Mouse (Mus musculus) limb, embryonic 10.5 days (tissue): ENCODE results near the gene Diras1. TPM values are rescaled to one million over a fixed set of nuclear protein-coding genes. Genes with fewer than 3 reads are reported as not detected.
"Not testable (repeated sequence)": the region's sequence is repeated elsewhere in the genome, so short reads cannot be mapped to it uniquely, and the experiment has no call there.

Source experiments
- DNase-seq: peaks from one replicate; pipeline ENCODE4 v3.0.0-alpha.2; 2017; ENCODE audit warnings: low spot score
- H3K27ac ChIP-seq: fragments of 300-500 bp; sonication (generic); 2 replicates; pipeline ENCODE4 v1.5.1; 2016; ENCODE audit warnings: mild to moderate bottlenecking
- H3K27me3 ChIP-seq: fragments of 300-500 bp; sonication (generic); 2 replicates; pipeline ENCODE4 v1.6.1; 2016; ENCODE audit warnings: low read depth, mild to moderate bottlenecking; ENCODE audit not compliant: poor library complexity, severe bottlenecking
- H3K36me3 ChIP-seq: fragments of 300-500 bp; sonication (generic); 2 replicates; pipeline ENCODE4 v1.6.1; 2016; ENCODE audit warnings: mild to moderate bottlenecking, moderate library complexity
- H3K4me1 ChIP-seq: fragments of 300-500 bp; sonication (generic); 2 replicates; pipeline ENCODE4 v1.6.1; 2016
- H3K4me3 ChIP-seq: fragments of 300-500 bp; sonication (generic); 2 replicates; pipeline ENCODE4 v1.5.1; 2016; ENCODE audit warnings: mild to moderate bottlenecking, moderate library complexity
- H3K9me3 ChIP-seq: fragments of 300-500 bp; sonication (generic); replicated peaks from 2 replicates; pipeline ENCODE4 v1.6.1; 2016; ENCODE audit warnings: mild to moderate bottlenecking
- WGBS: fragments of 180-500 bp; shearing (Covaris S2); methylation state at CpG from one replicate; pipeline ENCODE4 v1.1.7; 2016; 5-methylcytosine and 5-hydroxymethylcytosine counted together
- polyA plus RNA-seq: library from polyadenylated mRNA; unstranded; fragments of >200 nt; fragmentation: Nextera tagmentation; extraction: Ambion mirVana; gene quantifications from 2 replicates; pipeline ENCODE4 v1.2.1, GENCODE M21; 2016

Gene Diras1
- polyA plus RNA-seq, 1 experiment from 2014 or later = 0.18 TPM

DNA sequence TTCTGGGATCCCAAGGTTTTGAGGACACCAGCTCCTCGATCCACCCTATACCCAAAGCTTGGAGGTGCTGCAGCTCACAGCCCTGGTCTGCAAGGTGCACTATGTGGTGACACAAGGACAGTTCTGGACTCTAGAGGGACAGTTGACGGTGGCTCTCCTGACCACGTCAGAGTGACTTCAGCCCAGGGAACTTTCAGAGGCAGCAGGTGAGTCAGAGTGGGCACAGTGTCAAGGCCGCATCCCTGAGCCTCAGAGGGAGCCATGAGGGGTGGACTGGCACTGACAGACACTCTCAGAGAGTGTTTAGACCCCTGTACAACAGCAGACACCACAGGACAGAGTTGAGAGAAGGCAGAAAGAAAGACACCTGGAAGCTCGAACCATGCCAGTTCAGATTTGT lies 27.1 kb upstream of the Diras1 start:
- Histone ChIP-seq H3K27me3 (no peaks in the 10 kb centered on the region), H3K27ac (no peak overlapping the region), H3K4me1 (0 out of 2 replicates have a peak, but pooled peaks cover 9% of the 10 kb centered on the region), H3K36me3 (peaks cover 96% of the 10 kb centered on the region), H3K4me3 (no peak overlapping the region), H3K9me3 (no peaks in the 10 kb centered on the region)
- 95% methylated on average over 5 of the region's 5 CpGs for WGBS
- DNase-seq = no peak

DNA sequence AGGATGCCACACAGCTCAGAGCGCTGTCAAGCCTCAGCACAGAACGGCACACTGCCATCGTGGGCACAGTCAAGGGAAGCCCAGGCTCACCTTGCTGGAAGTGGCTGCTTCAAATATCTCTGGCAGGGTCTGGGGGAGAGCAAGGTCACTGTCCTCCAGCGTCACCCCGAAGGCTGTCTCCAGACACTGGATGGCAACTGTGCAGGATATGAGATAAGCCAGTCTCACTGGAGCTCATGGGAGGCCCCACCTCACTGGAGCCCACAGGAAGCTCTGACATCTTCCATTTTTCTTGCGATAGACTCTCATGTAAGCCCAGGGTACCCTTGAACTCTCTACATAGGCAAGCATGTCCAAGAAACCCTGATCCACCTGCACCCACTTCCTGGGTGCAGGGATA lies 25.7 kb upstream of the Diras1 start:
- Histone ChIP-seq H3K9me3 (no peaks in the 10 kb centered on the region), H3K4me1 (no peaks in the 10 kb centered on the region), H3K27ac (no peak overlapping the region), H3K36me3 (peaks cover 97% of the 10 kb centered on the region), H3K4me3 (no peak overlapping the region), H3K27me3 (no peaks in the 10 kb centered on the region)
- 91% methylated on average over 6 of the region's 6 CpGs for WGBS
- no peak for DNase-seq

DNA sequence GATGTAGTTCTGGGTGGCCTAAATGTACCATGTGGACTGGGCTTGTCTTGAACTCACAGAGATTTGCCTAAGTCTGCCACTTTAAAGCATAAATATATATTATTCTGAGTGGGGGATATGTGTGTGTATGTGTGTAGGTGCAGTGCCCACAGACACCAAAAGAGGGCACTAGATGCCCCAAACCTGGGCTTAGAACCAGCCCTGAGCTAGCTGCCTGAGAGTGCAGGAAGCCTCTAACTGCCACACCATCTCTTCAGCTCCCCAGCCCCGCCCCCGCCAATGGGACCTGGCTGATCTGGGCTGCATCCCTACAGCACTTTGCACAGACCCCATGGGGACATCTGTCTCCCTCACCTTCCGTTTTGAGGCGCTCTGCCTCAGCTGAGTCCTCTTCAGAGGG lies 25.2 kb upstream of the Diras1 start:
- H3K4me3 ChIP-seq = no peak overlapping the region
- no peak for DNase-seq
- H3K9me3 ChIP-seq = no peaks in the 10 kb centered on the region
- H3K4me1 ChIP-seq = no peaks in the 10 kb centered on the region
- no peaks in the 10 kb centered on the region for H3K27me3 ChIP-seq
- H3K27ac ChIP-seq = no peak overlapping the region
- peaks cover 99% of the 10 kb centered on the region for H3K36me3 ChIP-seq
- 94% methylated on average over 4 of the region's 4 CpGs for WGBS

DNA sequence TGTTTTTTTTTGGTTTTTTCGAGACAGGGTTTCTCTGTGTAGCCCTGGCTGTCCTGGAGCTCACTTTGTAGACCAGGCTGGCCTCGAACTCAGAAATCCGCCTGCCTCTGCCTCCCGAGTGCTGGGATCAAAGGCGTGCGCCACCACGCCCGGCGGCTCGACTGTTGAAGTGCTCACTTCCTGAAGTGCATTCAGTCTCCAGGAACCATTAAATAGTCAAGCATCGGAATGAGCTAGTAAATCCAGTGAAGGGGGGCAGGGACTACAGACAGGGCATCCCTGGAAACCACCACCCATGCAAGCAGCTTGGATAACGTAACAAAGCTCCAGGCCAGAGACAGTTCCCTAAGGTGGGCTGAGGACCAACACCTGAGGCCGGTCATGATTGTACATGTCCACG lies 19.8 kb upstream of the Diras1 start:
- WGBS = 95% methylated on average over 14 of the region's 14 CpGs
- H3K36me3 ChIP-seq = peaks cover 80% of the 10 kb centered on the region
- not testable (repeated sequence) for H3K27ac ChIP-seq, H3K4me1 ChIP-seq, H3K9me3 ChIP-seq, DNase-seq, H3K27me3 ChIP-seq, H3K4me3 ChIP-seq

DNA sequence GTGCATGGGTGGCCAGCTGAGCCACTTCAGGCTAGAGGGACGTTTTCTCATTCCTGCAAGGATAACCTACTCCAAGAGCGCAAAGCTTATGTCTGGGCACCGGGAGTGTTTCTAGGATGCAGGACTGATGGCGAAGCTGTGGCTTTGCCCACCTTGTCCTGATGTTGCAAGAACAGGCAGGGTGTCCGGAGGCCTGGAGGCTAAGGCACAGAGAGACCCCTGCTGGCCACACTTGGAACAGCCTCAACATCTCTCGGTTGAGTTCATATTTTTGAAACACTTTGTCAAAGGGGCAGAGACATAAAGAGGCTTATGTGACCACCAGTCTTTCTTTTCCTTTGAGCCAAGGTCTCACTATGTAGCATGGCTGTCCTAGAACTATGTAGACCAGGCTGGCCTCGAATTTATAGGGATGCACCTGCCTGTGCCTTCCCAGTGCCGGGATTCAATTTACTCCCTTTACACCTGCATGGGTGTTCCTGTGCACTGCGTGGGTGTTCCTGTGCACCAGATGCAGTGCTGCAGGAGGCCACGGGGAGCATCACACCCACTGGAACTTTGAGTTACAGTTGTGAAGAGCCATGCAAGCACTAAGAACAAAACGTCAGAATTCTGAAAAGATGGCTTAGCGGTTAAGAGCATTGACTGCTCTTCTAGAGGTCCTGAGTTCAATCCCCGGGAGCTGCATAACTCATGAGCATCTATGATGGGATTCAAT lies 16.2 kb upstream of the Diras1 start:
- no peak overlapping the region for H3K27ac ChIP-seq
- peak; percentile 79 for DNase-seq
- H3K27me3 ChIP-seq = no peaks in the 10 kb centered on the region
- H3K4me3 ChIP-seq = no peak overlapping the region
- peaks cover 9% of the 10 kb centered on the region for H3K4me1 ChIP-seq
- H3K36me3 ChIP-seq = peaks cover 44% of the 10 kb centered on the region
- H3K9me3 ChIP-seq = no peaks in the 10 kb centered on the region
- WGBS = 34% methylated on average over 13 of the region's 13 CpGs

DNA sequence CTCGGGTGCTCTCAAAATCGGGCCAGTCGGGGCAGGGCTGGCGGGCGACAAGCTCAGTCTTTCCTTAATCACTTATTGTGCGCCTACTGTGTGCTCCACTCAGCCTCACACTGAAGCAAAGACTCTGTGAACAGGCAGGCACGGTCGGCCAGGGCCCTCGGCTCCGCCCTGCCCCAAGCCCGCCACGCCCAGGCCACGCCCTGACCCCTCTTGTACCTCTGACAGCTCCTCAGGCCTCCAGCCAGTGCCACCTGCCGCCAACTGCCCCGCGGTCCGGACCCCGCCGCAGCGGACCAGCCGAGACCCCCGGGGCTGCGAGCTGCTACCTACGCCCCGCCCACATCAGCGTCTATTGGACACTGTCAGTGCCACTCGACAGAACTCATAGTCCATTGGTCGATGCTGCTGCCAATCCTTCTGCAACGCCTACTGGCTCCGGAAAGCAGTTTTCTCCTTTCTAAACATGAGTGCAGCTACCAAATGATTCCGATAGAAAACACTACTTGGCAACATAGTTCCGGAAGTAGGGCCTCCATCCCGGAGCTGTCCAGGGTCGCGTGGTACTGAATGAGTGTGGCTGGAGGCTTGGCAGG lies 11.6 kb upstream of the Diras1 start, which contains the start of gene Slc39a3:
Gene Slc39a3, minus strand, starts transcription at position 439 of the 593 bp plus-strand sequence.
- DNase-seq = peak; percentile 97
- WGBS = under 1% methylated on average over 35 of the region's 35 CpGs
- H3K4me1 ChIP-seq = peaks cover 9% of the 10 kb centered on the region
- peak within 1 kb of the TSS; percentile 72 for H3K4me3 ChIP-seq
- H3K36me3 ChIP-seq = no peaks in the 10 kb centered on the region
- H3K9me3 ChIP-seq = no peaks in the 10 kb centered on the region
- H3K27me3 ChIP-seq = no peaks in the 10 kb centered on the region
- H3K27ac ChIP-seq = peak within 1 kb of the TSS; percentile 76

DNA sequence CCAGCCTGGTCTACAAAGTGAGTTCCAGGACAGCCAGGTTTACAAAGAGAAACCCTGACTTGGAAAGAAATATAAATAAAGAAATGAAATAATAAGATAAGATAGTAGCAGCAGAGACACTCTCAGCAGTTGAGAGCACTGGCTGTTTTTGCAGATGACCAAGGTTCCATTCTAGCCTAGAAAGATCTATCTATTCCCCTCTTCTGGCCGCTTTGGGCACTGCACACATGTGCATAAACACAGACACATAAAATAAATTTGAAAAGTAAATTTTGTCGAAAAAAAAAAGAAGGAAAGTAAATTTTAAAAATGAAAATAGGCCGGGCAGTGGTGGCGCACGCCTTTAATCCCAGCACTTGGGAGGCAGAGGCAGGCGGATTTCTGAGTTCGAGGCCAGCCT lies 10.8 kb upstream of the Diras1 start:
- WGBS = 76% methylated on average over 7 of the region's 7 CpGs
- Histone ChIP-seq H3K9me3 (no peaks in the 10 kb centered on the region), H3K36me3 (peaks cover 3% of the 10 kb centered on the region; the same call in 1 of the 2 replicates), H3K27me3 (no peaks in the 10 kb centered on the region), H3K27ac (no peak overlapping the region), H3K4me1 (peaks cover 9% of the 10 kb centered on the region), H3K4me3 (no peak overlapping the region)
- DNase-seq = no peak

DNA sequence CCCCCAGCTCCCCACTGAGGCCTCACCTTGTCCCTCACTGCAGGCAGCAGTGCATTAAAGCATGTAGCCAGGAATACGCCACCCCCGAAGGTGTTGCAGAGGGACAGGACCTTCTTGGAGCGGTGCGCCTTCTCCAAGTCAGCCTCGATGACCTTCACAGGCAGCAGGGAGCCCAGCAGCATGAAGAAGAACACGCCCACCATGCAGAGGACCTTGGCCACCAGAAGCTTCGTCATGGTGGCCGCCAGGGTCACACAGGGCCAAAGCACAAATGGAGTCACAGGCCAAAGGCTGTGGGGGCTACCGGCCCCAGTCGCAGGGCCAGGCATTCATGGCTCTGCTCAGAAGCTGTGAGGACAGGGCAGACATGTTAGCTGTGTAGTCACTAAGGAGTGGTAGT lies 8.1 kb upstream of the Diras1 start:
- no peak for DNase-seq
- no peaks in the 10 kb centered on the region for H3K27me3 ChIP-seq
- H3K27ac ChIP-seq = no peak overlapping the region
- H3K9me3 ChIP-seq = no peaks in the 10 kb centered on the region
- no peak overlapping the region for H3K4me3 ChIP-seq
- WGBS = 80% methylated on average over 10 of the region's 10 CpGs
- peaks cover 9% of the 10 kb centered on the region for H3K4me1 ChIP-seq
- peaks cover 12% of the 10 kb centered on the region; the same call in 1 of the 2 replicates for H3K36me3 ChIP-seq

DNA sequence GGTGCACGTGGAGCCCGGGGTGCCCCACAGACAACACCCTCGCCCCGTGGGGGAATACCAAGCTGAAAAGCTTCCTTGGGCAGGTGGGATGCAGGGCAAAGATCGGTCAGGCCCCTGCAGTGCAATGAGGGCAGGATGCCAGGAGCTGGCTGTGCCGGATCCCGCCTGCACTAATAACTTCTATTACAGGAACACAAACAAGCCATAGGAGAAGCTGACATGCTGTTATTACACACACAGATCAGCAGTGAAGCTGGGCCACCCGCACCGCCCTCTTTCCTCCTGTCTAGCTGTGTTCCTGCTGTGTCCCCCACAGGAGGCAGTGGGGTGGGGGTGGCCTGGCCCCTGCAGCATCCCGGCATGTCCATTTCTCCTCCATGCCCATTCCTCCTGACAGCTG lies 3.6 kb upstream of the Diras1 start:
- H3K9me3 ChIP-seq = no peaks in the 10 kb centered on the region
- H3K36me3 ChIP-seq = peaks cover 12% of the 10 kb centered on the region; the same call in 1 of the 2 replicates
- no peak overlapping the region for H3K4me3 ChIP-seq
- 86% methylated on average over 10 of the region's 10 CpGs for WGBS
- no peak overlapping the region for H3K27ac ChIP-seq
- no peak for DNase-seq
- peaks cover 33% of the 10 kb centered on the region for H3K27me3 ChIP-seq
- H3K4me1 ChIP-seq = peaks cover 9% of the 10 kb centered on the region

DNA sequence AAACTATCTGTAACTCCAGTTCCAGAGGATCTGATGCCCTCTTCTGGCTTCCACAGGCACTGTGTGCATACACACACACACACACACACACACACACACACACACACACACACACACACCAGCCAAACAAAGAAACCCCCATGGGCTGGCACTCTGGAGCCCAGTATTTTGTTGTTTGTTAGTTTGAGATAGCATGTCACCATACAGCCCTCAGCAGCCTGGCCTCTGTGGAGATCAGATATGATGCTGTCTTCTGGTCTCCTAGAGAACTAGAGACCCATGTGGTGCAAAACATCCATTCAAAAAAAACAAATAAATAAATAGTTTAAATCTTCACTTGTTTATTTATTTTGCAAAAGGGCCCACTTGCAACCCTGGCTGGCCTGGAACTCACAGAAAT lies 2.8 kb upstream of the Diras1 start:
- Histone ChIP-seq H3K27me3 (peaks cover 41% of the 10 kb centered on the region), H3K4me3 (no peak overlapping the region), H3K36me3 (peaks cover 12% of the 10 kb centered on the region; the same call in 1 of the 2 replicates), H3K27ac (no peak overlapping the region), H3K9me3 (no peaks in the 10 kb centered on the region), H3K4me1 (peaks cover 9% of the 10 kb centered on the region)
- no peak for DNase-seq

DNA sequence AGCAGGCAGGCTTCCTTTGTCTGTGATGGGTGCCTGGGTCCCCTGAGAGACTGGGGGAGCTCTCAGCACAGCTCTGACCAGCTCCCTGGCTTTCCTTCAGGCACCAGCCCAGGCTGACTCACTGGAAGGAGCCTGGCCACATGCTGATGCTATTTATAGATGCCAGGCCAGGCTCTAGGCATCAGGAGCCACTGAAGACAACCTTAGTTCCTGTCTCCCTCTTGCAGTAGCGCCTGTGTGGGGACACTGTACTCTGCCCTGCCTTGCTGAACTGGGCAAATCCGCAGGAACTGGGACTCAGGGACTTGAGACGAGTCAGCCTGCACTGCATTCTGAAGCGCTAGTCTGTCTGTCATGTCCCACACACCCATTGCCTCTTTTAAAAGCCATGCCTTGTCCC lies 1.9 kb upstream of the Diras1 start:
- no peak overlapping the region for H3K27ac ChIP-seq

DNA sequence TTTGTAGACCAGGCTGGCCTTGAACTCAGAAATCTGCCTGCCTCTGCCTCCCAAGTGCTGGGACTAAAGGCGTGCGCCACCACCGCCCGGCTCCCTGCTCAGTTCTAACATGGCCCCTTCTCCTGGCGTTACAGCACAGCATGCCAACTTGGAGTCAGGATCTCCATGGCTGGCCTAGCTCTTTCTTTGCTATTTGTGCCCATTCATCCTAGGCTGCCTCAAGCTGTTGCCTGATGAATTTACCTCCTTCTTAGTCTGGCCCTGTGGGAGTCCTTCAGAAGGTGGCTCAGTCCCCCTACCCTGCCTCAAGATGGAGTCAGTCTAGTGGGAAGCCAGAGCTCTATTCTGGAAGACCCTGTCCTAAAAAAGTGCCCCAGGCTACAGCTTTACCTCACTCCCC lies 1.4 kb upstream of the Diras1 start:
- Histone ChIP-seq H3K9me3 (no peaks in the 10 kb centered on the region), H3K4me1 (peaks cover 12% of the 10 kb centered on the region), H3K27me3 (peaks cover 55% of the 10 kb centered on the region), H3K36me3 (peaks cover 12% of the 10 kb centered on the region; the same call in 1 of the 2 replicates), H3K27ac (no peak overlapping the region), H3K4me3 (no peak overlapping the region)
- 89% methylated on average over 5 of the region's 5 CpGs for WGBS
- no peak for DNase-seq

More for the DNA sequence above, 1.9 kb upstream of the Diras1 start:
- DNase-seq = no peak
- Histone ChIP-seq H3K9me3 (no peaks in the 10 kb centered on the region), H3K27me3 (peaks cover 50% of the 10 kb centered on the region), H3K4me3 (no peak overlapping the region), H3K36me3 (peaks cover 12% of the 10 kb centered on the region; the same call in 1 of the 2 replicates), H3K4me1 (peaks cover 9% of the 10 kb centered on the region)
- 72% methylated on average over 4 of the region's 4 CpGs for WGBS

DNA sequence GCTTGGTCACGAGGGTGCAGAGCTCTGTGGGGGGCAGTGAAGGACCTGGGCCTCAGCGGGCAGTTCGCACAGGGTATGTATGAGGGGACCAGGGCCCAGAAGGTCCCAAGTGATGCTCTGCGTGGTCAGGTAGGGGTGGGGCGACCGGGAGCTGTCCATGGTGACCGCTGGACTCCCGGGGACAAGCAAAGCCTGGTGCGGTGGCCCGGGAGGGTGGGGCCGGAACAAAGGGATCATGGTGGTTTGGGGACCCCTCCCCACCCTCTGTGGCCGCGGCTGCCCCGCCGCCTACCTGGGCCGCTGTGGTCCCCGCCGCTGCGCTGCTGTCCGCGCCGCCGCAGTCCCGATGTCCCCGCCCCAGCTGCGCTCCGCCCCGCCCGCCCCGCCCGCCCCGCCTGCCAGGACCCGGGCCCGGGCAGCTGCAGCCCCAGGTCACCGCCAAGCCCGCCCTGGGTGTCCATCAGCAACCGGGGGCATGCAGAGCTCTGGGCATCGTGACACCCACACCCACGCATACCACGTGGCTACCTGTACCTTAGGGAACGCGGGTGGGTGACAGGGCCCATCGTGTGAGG lies 328 bp downstream of the Diras1 start:
- Histone ChIP-seq H3K9me3 (no peaks in the 10 kb centered on the region), H3K27me3 (peaks cover 71% of the 10 kb centered on the region), H3K4me1 (peaks cover 16% of the 10 kb centered on the region), H3K36me3 (no peaks in the 10 kb centered on the region), H3K27ac (no peak overlapping the region), H3K4me3 (peak overlapping the region; percentile 45)
- DNase-seq = peak; percentile 63
- WGBS = 2% methylated on average over 33 of the region's 43 CpGs
